Mouse (Mus musculus): ENCODE measurements at regions not wholly inside any gene's neighbourhood (a gene's known extent, or its start where the extent isn't known, plus 50 kb on each side); places are given as distances from the start of the nearest gene placed in this dataset.

DNA sequence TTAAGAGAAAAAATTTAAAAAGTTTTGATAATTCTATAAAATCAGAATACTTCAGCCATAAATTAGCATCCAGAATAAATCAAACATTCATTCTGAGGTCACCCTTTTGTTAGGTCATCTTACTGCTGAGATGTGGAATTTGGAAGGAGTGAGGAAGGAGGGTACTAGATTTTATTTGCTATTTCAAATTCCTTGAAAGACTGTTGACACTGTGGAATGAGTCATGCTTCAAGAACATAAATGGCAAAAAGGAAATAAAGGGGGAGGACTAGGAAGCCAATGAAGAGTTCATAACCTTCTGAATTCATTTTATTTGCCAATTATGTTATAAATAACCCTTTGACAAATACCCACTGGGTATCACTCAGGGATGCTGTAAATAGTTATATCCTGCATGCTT is 324.6 kb downstream of the Adcyap1 start:
- Histone ChIP-seq H3K9me3 (ENCODE audit: low read length) (no peaks in the 10 kb centered on the region), H3K4me1 (ENCODE audit: insufficient read depth, low read length) (no peaks in the 10 kb centered on the region), H3K27ac (no peak overlapping the region), H3K27me3 (ENCODE audit: insufficient read depth, low read length) (no peaks in the 10 kb centered on the region), H3K4me2 (ENCODE audit: low read depth, low read length) (no peak overlapping the region), H3K4me3 (ENCODE audit: low read length) (no peak overlapping the region), H3K9ac (replicated peaks; ENCODE audit: low read length) (no peak overlapping the region), H3K36me3 (ENCODE audit: insufficient read depth, low read length) (no peaks in the 10 kb centered on the region)
- TF ChIP-seq CTCF (IDR thresholded peaks at IDR 0.05; ENCODE audit: low read depth), result no peak
- no peak for ATAC-seq
- DNase-seq (ENCODE audit: low spot score), result no peak

- no peak overlapping the region for H3K27ac ChIP-seq
- H3K4me1 ChIP-seq (ENCODE audit: insufficient read depth, low read length), result no peaks in the 10 kb centered on the region
- DNase-seq (ENCODE audit: low spot score) (no peak), ATAC-seq (no peak)
- H3K9me3 ChIP-seq (ENCODE audit: low read length), result no peaks in the 10 kb centered on the region
- no peak overlapping the region for H3K4me3 ChIP-seq (ENCODE audit: low read length)
- no peak for TF ChIP-seq CTCF (IDR thresholded peaks at IDR 0.05; ENCODE audit: low read depth)
- H3K36me3 ChIP-seq (ENCODE audit: insufficient read depth, low read length), result no peaks in the 10 kb centered on the region
- no peak overlapping the region for H3K4me2 ChIP-seq (ENCODE audit: low read depth, low read length)
- no peak overlapping the region for H3K9ac ChIP-seq (replicated peaks; ENCODE audit: low read length)
- WGBS, result 57% methylated on average over 2 of the region's 2 CpGs
- H3K27me3 ChIP-seq (ENCODE audit: insufficient read depth, low read length), result no peaks in the 10 kb centered on the region
Measured at GRCm38 (mm10) chr17:93525871-93526644, 327.2 kb downstream of the Adcyap1 start.

GRCm38 (mm10) chr17:93532535-93532934 is 333.7 kb downstream of the Adcyap1 start:
- DNase-seq (ENCODE audit: low spot score) (peak; percentile 10), ATAC-seq (no peak)
- no peak overlapping the region for H3K4me3 ChIP-seq (ENCODE audit: low read length)
- no peak overlapping the region for H3K4me2 ChIP-seq (ENCODE audit: low read depth, low read length)
- H3K4me1 ChIP-seq (ENCODE audit: insufficient read depth, low read length), result no peaks in the 10 kb centered on the region
- TF ChIP-seq CTCF (IDR thresholded peaks at IDR 0.05; ENCODE audit: low read depth), result peak; percentile 42; the same call in 1 of the 2 replicates
- H3K27ac ChIP-seq, result no peak overlapping the region
- no peaks in the 10 kb centered on the region for H3K27me3 ChIP-seq (ENCODE audit: insufficient read depth, low read length)
- no peaks in the 10 kb centered on the region for H3K36me3 ChIP-seq (ENCODE audit: insufficient read depth, low read length)
- H3K9me3 ChIP-seq (ENCODE audit: low read length), result no peaks in the 10 kb centered on the region
- H3K9ac ChIP-seq (replicated peaks; ENCODE audit: low read length), result no peak overlapping the region

GRCm38 (mm10) chr17:93534945-93535344 is 336.1 kb downstream of the Adcyap1 start:
- 94% methylated on average over 2 of the region's 2 CpGs for WGBS
- Histone ChIP-seq H3K27ac (no peak overlapping the region), H3K4me3 (ENCODE audit: low read length) (no peak overlapping the region), H3K9ac (replicated peaks; ENCODE audit: low read length) (no peak overlapping the region), H3K4me2 (ENCODE audit: low read depth, low read length) (no peak overlapping the region), H3K27me3 (ENCODE audit: insufficient read depth, low read length) (no peaks in the 10 kb centered on the region), H3K36me3 (ENCODE audit: insufficient read depth, low read length) (no peaks in the 10 kb centered on the region), H3K9me3 (ENCODE audit: low read length) (no peaks in the 10 kb centered on the region), H3K4me1 (ENCODE audit: insufficient read depth, low read length) (no peaks in the 10 kb centered on the region)
- TF ChIP-seq CTCF (IDR thresholded peaks at IDR 0.05; ENCODE audit: low read depth), result no peak
- ATAC-seq (no peak), DNase-seq (ENCODE audit: low spot score) (no peak)

GRCm38 (mm10) chr17:93535751-93536150 is 336.9 kb downstream of the Adcyap1 start:
- no peak for TF ChIP-seq CTCF (IDR thresholded peaks at IDR 0.05; ENCODE audit: low read depth)
- H3K4me3 ChIP-seq (ENCODE audit: low read length), result no peak overlapping the region
- no peak for DNase-seq (ENCODE audit: low spot score)
- H3K9me3 ChIP-seq (ENCODE audit: low read length), result no peaks in the 10 kb centered on the region
- H3K4me2 ChIP-seq (ENCODE audit: low read depth, low read length), result no peak overlapping the region
- H3K27me3 ChIP-seq (ENCODE audit: insufficient read depth, low read length), result no peaks in the 10 kb centered on the region
- no peaks in the 10 kb centered on the region for H3K4me1 ChIP-seq (ENCODE audit: insufficient read depth, low read length)
- ATAC-seq, result no peak
- H3K36me3 ChIP-seq (ENCODE audit: insufficient read depth, low read length), result no peaks in the 10 kb centered on the region
- H3K9ac ChIP-seq (replicated peaks; ENCODE audit: low read length), result no peak overlapping the region
- H3K27ac ChIP-seq, result no peak overlapping the region

DNA sequence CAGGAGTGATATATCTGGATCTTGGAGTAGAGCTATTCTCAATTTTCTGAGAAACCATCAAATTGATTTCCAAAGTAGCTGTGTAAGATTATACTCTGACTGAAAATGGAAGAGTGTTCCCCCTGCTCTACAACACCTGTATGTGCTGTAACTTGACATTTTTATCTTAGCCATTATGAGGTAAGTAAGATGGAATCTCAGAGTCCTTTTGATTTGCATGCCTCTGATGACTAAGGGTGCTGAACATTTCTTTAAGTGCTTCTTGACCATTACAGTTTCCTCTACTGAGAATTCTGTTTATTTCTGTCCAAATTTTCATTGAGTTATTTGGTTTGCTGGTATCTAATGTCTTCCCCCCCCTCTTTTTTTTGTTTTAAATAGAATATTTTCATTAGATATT is 343.0 kb downstream of the Adcyap1 start:
- Histone ChIP-seq H3K9me3 (ENCODE audit: low read length) (no peaks in the 10 kb centered on the region), H3K9ac (replicated peaks; ENCODE audit: low read length) (no peak overlapping the region), H3K27me3 (ENCODE audit: insufficient read depth, low read length) (no peaks in the 10 kb centered on the region), H3K27ac (no peak overlapping the region), H3K4me3 (ENCODE audit: low read length) (no peak overlapping the region), H3K4me2 (ENCODE audit: low read depth, low read length) (no peak overlapping the region), H3K36me3 (ENCODE audit: insufficient read depth, low read length) (no peaks in the 10 kb centered on the region), H3K4me1 (ENCODE audit: insufficient read depth, low read length) (no peaks in the 10 kb centered on the region)
- ATAC-seq, result no peak
- no peak for DNase-seq (ENCODE audit: low spot score)
- TF ChIP-seq CTCF (IDR thresholded peaks at IDR 0.05; ENCODE audit: low read depth), result no peak

- TF ChIP-seq CTCF (IDR thresholded peaks at IDR 0.05; ENCODE audit: low read depth), result no peak
- Histone ChIP-seq H3K36me3 (ENCODE audit: insufficient read depth, low read length) (no peaks in the 10 kb centered on the region), H3K4me1 (ENCODE audit: insufficient read depth, low read length) (no peaks in the 10 kb centered on the region), H3K9ac (replicated peaks; ENCODE audit: low read length) (no peak overlapping the region), H3K27ac (no peak overlapping the region), H3K4me3 (ENCODE audit: low read length) (no peak overlapping the region), H3K27me3 (ENCODE audit: insufficient read depth, low read length) (no peaks in the 10 kb centered on the region), H3K4me2 (ENCODE audit: low read depth, low read length) (no peak overlapping the region), H3K9me3 (ENCODE audit: low read length) (no peaks in the 10 kb centered on the region)
- DNase-seq (ENCODE audit: low spot score) (no peak), ATAC-seq (no peak)
Measured at GRCm38 (mm10) chr17:93550339-93550738, 351.5 kb downstream of the Adcyap1 start.

All from hindbrain, postnatal 0 days (tissue).